Mouse (Mus musculus) erythroblast, embryonic 14.5 days (primary cell): ENCODE results near the gene Ppef2.

Experiments used
- GATA1 ChIP-seq: IDR thresholded peaks from 2 replicates; pipeline ENCODE4 v1.6.1; 2012; ENCODE audit warnings: low read length, inconsistent platforms, mixed read lengths
- TAL1 ChIP-seq: IDR thresholded peaks from 3 replicates; pipeline ENCODE4 v1.6.1; 2012; ENCODE audit warnings: low read length, inconsistent platforms, mixed read lengths

DNA sequence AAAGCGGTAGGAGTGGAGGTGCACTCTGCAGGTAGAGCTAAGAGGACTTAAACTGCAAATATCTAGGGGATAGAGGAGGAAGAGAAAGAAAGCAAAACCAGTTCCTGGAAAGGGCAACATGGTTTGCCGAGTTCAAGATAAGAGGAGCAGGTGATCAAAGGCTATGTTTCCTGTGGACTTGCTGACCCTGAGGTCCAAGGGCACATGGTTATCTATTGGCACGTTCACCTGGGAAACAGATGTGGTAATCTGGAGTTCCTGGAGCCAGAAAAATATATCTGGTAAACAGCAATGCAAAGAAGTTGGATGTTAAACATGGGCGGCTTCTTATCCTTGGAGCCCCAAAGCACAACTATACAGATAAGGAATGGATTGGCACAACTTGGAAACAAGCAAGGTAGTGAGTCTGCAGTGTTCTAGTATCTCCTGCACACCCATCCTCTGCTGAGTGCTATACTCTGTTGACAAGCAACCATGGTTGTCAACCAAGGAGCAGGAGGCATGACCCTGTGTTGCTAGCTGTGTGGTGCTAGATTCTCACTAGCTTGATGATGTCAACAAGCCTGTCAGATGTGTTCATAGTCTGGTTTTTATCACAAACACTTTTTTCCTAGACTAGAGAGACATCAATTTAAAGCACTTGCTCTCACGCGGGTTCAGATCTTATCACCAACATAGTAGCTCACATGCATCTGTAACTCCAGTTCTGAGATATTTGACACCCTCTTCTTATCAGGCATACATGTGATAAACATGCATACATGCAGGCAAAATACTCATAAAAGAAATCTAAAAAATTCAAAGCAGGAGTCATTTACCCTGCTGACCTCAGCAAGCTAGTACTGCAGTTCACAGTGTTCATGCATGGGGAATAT lies 51.7 kb downstream of the Ppef2 start:
- TF ChIP-seq GATA1 (no peak), TAL1 (no peak)
